Mouse (Mus musculus): ENCODE measurements around the gene Kctd13. TPM values are rescaled to one million over a fixed set of nuclear protein-coding genes. Genes with fewer than 3 reads are reported as not detected.

Kctd13 gene
- polyA plus RNA-seq, 1 experiment from 2014 or later = 98.7 TPM

DNA sequence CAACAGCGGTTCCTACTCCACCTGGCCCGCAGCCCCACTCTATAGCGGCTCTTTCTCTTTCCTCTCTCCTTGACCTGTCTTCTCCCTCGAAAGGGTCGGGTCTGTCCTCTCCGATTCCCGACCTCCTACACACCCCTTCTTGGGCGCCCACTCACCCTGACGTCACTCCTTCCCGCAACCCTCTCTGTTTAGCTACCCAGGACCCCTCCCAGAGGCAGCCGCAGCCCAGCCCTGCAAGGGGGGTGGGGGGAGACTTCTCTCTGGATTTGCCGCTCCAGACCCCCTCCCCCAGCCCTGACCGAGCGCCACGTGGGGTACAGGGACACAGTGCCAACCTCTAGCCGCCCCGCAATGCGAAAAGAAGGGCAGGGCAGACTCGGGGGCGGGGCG lies 20.7 kb downstream of the Kctd13 start, which contains the start of gene Asphd1:
TSS of gene Asphd1 (minus strand) at position 180 of the 390 bp plus-strand sequence.
- peak within 1 kb of the TSS; percentile 95 for H3K27ac ChIP-seq
- H3K4me2 ChIP-seq = peak within 1 kb of the TSS; percentile 95
- H3K4me1 ChIP-seq (replicated peaks) = peaks cover 70% of the 10 kb centered on the region
- peak within 1 kb of the TSS; percentile 47 for H3K4me3 ChIP-seq
- H3K9ac ChIP-seq = peak within 1 kb of the TSS; percentile 75
- peak; percentile 74 for ATAC-seq (ENCODE audit: low FRiP score)
- WGBS = under 1% methylated on average over 21 of the region's 21 CpGs
- H3K27me3 ChIP-seq = peaks cover 14% of the 10 kb centered on the region; the same call in 1 of the 2 replicates
- H3K9me3 ChIP-seq = no peaks in the 10 kb centered on the region
- H3K36me3 ChIP-seq = peaks cover 26% of the 10 kb centered on the region

DNA sequence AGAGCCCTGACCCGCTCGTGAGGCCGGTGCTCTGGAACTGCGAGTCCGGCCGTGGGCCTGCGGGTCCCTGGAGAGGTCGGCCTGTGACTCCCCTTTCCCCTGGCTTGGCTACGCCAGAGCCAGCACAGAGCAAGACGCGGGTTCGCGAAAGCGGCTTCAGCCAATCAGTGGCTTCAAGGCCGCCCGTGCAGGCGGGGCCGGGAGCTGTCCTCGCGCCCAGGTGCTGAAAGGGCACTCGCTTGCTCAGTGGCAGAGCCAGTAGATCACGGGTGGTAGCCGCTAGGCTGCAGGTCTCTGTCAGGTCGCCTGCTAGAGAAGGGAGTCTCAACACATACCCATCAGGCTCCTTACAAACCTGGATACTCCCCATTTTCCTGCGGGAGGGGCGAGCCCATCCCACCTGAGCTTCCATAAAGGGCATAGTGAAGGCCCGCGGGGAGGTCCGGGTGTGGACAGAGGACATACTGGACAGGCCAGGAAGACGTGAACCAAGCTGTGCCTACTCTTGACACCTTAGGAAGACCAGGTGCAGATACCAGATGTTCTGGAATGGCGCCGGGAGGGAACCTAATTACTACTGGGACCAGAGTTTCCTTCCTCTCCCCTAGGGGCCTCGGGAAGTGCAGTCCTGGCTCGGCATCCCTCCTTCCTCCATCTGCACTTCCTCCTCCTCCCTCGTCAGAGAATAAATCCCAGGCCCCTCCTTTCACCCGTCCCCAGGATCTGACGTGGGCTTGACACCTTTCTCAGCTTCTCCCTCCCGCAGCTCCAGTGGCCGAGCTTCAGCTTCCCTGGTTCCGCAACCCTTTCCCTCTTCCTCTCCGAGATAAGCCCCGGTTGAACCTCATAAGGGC lies 21.3 kb downstream of the Kctd13 start, which contains the start of gene Sez6l2:
TSS of gene Sez6l2 (plus strand) at position 771 of the 854 bp plus-strand sequence.
- Histone ChIP-seq H3K4me3 (peak within 1 kb of the TSS; percentile 47), H3K4me1 (replicated peaks) (peaks cover 70% of the 10 kb centered on the region), H3K27ac (peak within 1 kb of the TSS; percentile 95), H3K9me3 (no peaks in the 10 kb centered on the region), H3K36me3 (peaks cover 20% of the 10 kb centered on the region), H3K27me3 (peaks cover 14% of the 10 kb centered on the region; the same call in 1 of the 2 replicates), H3K9ac (peak within 1 kb of the TSS; percentile 75), H3K4me2 (peak within 1 kb of the TSS; percentile 95)
- under 1% methylated on average over 40 of the region's 42 CpGs for WGBS
- ATAC-seq (ENCODE audit: low FRiP score) = peak; percentile 93

DNA sequence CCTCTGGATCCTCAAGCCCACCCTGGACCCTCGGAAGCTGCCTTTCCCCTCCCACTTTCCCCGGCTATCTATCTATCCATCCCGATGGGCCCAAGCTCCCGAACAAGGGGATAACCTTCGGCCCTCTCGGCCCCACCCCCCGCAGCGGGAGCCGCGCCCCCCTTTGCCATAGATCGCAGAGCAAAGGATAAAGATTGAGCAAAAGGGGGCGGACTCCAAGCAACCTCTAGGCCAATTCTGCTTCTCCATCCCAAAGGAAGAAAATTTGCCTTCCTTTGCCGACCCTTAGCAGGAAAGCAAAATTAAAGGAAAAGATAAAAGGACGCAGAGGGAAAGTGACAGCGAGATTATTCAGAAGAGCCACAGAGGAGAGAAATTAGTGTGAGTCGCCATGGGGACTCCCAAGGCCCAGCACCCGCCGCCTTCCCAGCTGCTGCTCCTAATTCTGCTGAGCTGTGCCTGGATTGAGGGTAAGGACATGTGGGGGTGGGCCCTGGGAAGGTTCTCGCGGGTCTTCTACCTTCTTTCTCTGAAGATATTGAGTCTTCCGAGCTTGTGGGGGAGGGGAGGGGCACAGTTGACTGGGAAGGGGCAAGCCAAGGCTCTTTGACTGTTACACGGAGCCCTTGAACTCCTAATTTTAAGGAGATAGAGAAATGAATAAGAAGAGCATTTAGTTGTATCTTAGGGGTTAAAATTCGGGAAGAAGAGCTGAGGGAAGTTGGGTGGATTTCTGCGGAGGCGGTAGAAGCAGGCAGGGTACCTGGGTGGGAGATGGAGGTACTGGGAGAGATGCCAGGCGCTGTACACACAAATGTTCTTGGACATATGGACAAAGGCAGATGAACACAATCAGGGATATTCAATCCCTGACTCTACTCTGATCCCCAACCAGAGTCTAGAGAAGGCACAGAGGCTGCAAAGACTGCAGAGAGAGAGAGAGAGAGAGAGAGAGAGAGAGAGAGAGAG lies 22.3 kb downstream of the Kctd13 start:
- peaks cover 22% of the 10 kb centered on the region for H3K36me3 ChIP-seq
- peak overlapping the region; percentile 95 for H3K27ac ChIP-seq
- H3K4me1 ChIP-seq (replicated peaks) = peaks cover 70% of the 10 kb centered on the region
- no peaks in the 10 kb centered on the region for H3K9me3 ChIP-seq
- peak overlapping the region; percentile 47 for H3K4me3 ChIP-seq
- H3K9ac ChIP-seq = peak overlapping the region; percentile 75
- ATAC-seq (ENCODE audit: low FRiP score) = no peak
- peaks cover 14% of the 10 kb centered on the region; the same call in 1 of the 2 replicates for H3K27me3 ChIP-seq
- 6% methylated on average over 26 of the region's 26 CpGs for WGBS
- peak overlapping the region; percentile 95 for H3K4me2 ChIP-seq

GRCm38 (mm10) chr7:126951741-126952140 lies 23.1 kb downstream of the Kctd13 start:
- peaks cover 62% of the 10 kb centered on the region for H3K4me1 ChIP-seq (replicated peaks)
- peak overlapping the region; percentile 95 for H3K27ac ChIP-seq
- no peaks in the 10 kb centered on the region for H3K9me3 ChIP-seq
- peaks cover 14% of the 10 kb centered on the region; the same call in 1 of the 2 replicates for H3K27me3 ChIP-seq
- H3K36me3 ChIP-seq = peaks cover 25% of the 10 kb centered on the region
- WGBS = 25% methylated on average over 4 of the region's 4 CpGs
- peak overlapping the region; percentile 75 for H3K9ac ChIP-seq
- peak overlapping the region; percentile 95 for H3K4me2 ChIP-seq
- H3K4me3 ChIP-seq = peak overlapping the region; percentile 47
- ATAC-seq (ENCODE audit: low FRiP score) = no peak

GRCm38 (mm10) chr7:126952646-126953045 lies 24.0 kb downstream of the Kctd13 start:
- Histone ChIP-seq H3K4me2 (peak overlapping the region; percentile 95), H3K27me3 (peaks cover 14% of the 10 kb centered on the region; the same call in 1 of the 2 replicates), H3K27ac (no peak overlapping the region), H3K4me1 (replicated peaks) (peaks cover 58% of the 10 kb centered on the region), H3K9me3 (no peaks in the 10 kb centered on the region), H3K36me3 (peaks cover 31% of the 10 kb centered on the region), H3K4me3 (peak overlapping the region; percentile 47), H3K9ac (peak overlapping the region; percentile 75)
- 8% methylated on average over 8 of the region's 8 CpGs for WGBS
- ATAC-seq (ENCODE audit: low FRiP score) = no peak

GRCm38 (mm10) chr7:126955125-126955524 lies 26.4 kb downstream of the Kctd13 start:
- peaks cover 37% of the 10 kb centered on the region for H3K4me1 ChIP-seq (replicated peaks)
- no peak overlapping the region for H3K9ac ChIP-seq
- no peak overlapping the region for H3K4me2 ChIP-seq
- H3K9me3 ChIP-seq = no peaks in the 10 kb centered on the region
- peaks cover 56% of the 10 kb centered on the region for H3K36me3 ChIP-seq
- 69% methylated on average over 3 of the region's 3 CpGs for WGBS
- peaks cover 14% of the 10 kb centered on the region; the same call in 1 of the 2 replicates for H3K27me3 ChIP-seq
- no peak for ATAC-seq (ENCODE audit: low FRiP score)
- no peak overlapping the region for H3K4me3 ChIP-seq
- no peak overlapping the region for H3K27ac ChIP-seq

GRCm38 (mm10) chr7:126959780-126960179 lies 31.1 kb downstream of the Kctd13 start:
- H3K4me3 ChIP-seq = no peak overlapping the region
- no peak for ATAC-seq (ENCODE audit: low FRiP score)
- peaks cover 93% of the 10 kb centered on the region for H3K36me3 ChIP-seq
- H3K4me2 ChIP-seq = no peak overlapping the region
- no peaks in the 10 kb centered on the region for H3K9me3 ChIP-seq
- H3K27me3 ChIP-seq = peaks cover 35% of the 10 kb centered on the region
- WGBS = 75% methylated on average over 9 of the region's 9 CpGs
- no peaks in the 10 kb centered on the region for H3K4me1 ChIP-seq (replicated peaks)
- H3K9ac ChIP-seq = no peak overlapping the region
- H3K27ac ChIP-seq = no peak overlapping the region

DNA sequence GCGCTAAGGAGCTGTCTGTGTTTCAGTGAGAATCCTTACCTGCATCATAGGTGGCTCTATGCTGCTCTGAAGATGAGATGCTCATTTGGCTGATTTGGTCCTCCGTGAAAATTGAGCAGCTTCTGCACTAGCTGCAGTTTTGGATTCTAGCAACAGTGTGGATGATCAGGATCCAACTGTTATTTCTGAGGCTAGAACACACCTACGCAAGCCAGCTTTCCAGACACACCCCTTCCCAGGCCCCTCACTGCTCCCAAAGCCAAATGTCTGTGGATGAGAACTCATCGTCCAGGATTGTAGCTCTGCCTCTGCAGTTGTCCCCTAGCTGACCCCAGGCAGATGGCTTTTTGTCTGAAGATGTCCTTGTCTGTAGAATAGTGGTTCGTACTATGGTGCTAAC lies 32.4 kb downstream of the Kctd13 start:
- H3K4me1 ChIP-seq (replicated peaks) = no peaks in the 10 kb centered on the region
- H3K4me2 ChIP-seq = no peak overlapping the region
- no peak overlapping the region for H3K4me3 ChIP-seq
- peaks cover 91% of the 10 kb centered on the region for H3K36me3 ChIP-seq
- H3K9me3 ChIP-seq = no peaks in the 10 kb centered on the region
- H3K9ac ChIP-seq = no peak overlapping the region
- H3K27me3 ChIP-seq = peaks cover 35% of the 10 kb centered on the region
- 88% methylated on average over 5 of the region's 5 CpGs for WGBS
- ATAC-seq (ENCODE audit: low FRiP score) = no peak
- no peak overlapping the region for H3K27ac ChIP-seq

GRCm38 (mm10) chr7:126961965-126962364 lies 33.3 kb downstream of the Kctd13 start:
- no peaks in the 10 kb centered on the region for H3K4me1 ChIP-seq (replicated peaks)
- peaks cover 35% of the 10 kb centered on the region for H3K27me3 ChIP-seq
- no peak overlapping the region for H3K4me3 ChIP-seq
- H3K9ac ChIP-seq = no peak overlapping the region
- no peak overlapping the region for H3K27ac ChIP-seq
- H3K4me2 ChIP-seq = no peak overlapping the region
- H3K36me3 ChIP-seq = peaks cover 90% of the 10 kb centered on the region
- no peaks in the 10 kb centered on the region for H3K9me3 ChIP-seq
- ATAC-seq (ENCODE audit: low FRiP score) = no peak
- 89% methylated on average over 4 of the region's 4 CpGs for WGBS

DNA sequence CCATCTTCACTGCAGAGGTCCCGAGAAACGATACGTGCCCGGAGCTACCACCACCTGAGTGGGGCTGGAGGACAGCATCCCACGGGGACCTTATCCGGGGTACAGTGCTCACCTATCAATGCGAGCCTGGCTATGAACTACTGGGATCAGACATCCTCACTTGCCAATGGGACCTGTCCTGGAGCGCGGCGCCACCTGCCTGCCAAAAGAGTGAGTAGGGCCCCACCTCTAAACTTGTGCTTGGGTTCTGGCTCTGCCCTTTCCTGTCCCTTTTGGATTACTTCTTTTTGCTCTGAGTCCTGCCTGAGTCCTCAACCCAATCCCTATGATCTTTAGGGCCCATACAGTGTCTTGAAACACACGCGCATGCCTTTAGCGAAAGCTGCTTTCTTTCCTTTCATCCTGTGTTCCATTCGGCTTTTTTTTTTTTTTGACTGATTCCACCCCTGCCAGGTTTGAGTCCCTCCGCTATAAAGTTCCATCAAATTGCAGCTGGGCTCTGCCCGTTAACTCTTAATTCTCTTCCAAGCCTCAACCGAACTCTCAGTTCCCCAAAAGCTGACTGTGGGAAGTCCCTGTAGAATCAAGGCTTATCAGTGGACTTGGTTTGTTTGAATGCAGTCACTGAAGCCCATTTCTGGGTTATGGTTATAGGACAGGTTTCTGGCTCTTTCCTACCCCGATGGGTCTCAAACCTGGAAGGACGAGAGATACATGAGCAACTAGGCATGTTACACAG lies 35.0 kb downstream of the Kctd13 start:
- WGBS = 28% methylated on average over 19 of the region's 19 CpGs
- peaks cover 35% of the 10 kb centered on the region for H3K27me3 ChIP-seq
- H3K4me1 ChIP-seq (replicated peaks) = no peaks in the 10 kb centered on the region
- H3K27ac ChIP-seq = no peak overlapping the region
- peaks cover 90% of the 10 kb centered on the region for H3K36me3 ChIP-seq
- no peaks in the 10 kb centered on the region for H3K9me3 ChIP-seq
- 0 out of 2 replicates have a peak overlapping the region, but pooled peaks have one; percentile 43 for H3K9ac ChIP-seq
- ATAC-seq (ENCODE audit: low FRiP score) = no peak
- H3K4me2 ChIP-seq = no peak overlapping the region
- H3K4me3 ChIP-seq = no peak overlapping the region

- Histone ChIP-seq H3K9ac (no peak overlapping the region), H3K4me1 (replicated peaks) (no peaks in the 10 kb centered on the region), H3K27me3 (peaks cover 31% of the 10 kb centered on the region), H3K9me3 (no peaks in the 10 kb centered on the region), H3K4me3 (no peak overlapping the region), H3K4me2 (no peak overlapping the region), H3K36me3 (peaks cover 90% of the 10 kb centered on the region), H3K27ac (no peak overlapping the region)
- 62% methylated on average over 3 of the region's 3 CpGs for WGBS
- no peak for ATAC-seq (ENCODE audit: low FRiP score)
Observed at GRCm38 (mm10) chr7:126965568-126965967, 36.9 kb downstream of the Kctd13 start.
